Mouse (Mus musculus): ENCODE measurements at regions not wholly inside any gene's neighbourhood (a gene's known extent, or its start where the extent isn't known, plus 50 kb on each side); places are given as distances from the start of the nearest gene placed in this dataset.

DNA sequence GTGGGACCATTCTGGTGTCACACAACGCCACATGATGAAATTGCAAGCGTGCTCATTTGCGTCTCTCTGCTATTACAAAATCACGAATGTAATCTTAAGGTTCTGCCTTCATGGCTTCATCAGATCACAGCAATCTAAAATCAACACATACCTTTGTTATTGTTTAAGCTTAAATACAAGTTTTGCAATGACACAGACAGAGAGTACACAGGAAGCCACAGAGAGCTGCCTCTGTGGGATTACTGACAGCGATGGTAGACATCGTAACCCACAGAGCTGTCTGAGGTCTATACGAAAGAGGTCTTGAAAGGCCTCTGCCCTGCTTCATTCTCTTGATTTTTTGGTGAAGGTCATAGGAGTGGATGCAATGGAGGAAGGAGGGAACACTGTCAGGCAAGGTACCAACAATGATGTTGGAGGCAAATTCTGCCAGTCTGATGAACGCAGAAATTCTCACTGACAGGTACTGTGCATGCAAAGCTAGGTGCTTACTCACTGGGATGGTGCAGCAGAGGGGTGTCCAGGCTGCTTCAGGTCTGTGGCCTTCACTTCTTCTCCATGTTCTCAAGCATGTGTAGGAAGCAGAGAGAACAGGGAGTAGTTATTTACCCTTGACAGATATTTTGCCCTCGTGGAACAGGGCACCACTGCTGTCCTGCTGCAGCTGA lies 226.5 kb downstream of the Gm19410 start:
- DNase-seq: no peak

DNA sequence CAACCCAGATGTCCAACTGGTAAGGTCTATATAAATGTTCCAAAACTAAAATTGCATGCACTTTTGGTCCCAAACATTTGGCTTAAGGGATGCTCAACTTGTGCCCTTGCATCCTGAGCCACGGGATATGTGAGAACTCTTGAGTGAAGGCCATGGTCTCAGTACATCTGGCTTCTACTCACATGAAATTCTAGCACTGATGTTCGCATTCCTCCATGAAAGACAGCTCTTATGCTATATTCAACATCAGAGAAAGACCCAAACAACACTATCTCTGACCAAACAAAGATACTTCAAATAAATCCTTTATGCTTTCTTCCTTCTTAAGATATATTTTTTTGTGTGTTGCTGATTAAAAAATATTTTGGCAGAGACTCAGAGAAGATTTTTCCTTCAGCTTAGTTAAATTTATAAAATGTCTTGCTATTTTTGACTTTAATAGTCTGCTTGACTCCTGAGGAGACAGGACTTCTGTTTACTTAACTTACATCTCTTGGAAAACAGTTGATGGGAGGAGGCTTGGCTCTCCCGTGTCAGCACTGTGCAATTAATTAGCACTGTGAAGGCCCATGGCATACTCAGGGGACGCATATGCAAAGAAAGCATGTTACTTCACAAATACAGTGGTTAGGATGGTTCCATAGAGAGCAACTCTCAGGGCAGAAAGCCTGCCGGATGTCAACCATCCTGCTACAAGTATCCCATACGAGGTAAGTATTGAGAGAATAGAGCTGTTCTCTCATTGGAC lies 230.9 kb downstream of the Gm19410 start:
- no peak for DNase-seq

DNA sequence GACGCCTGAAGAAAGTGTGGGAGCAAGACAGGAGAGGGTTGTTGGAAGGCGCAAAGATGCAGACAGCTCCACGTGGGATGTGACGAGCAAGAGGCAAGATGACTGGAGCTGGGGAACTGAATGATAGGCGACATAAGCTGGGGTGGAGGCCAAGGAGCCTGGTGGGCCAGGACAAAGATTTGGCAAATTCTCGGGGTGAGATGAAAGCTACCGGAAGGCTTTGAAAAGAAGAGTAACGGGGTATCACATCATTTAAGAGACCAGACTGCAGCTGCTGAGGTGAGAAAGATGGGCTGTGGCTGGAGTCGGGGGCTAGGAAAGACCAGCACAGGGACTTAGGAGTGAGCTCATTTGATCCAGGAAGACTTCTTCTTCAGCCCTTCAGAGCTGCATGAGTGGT lies 234.0 kb downstream of the Gm19410 start:
- DNase-seq: no peak

DNA sequence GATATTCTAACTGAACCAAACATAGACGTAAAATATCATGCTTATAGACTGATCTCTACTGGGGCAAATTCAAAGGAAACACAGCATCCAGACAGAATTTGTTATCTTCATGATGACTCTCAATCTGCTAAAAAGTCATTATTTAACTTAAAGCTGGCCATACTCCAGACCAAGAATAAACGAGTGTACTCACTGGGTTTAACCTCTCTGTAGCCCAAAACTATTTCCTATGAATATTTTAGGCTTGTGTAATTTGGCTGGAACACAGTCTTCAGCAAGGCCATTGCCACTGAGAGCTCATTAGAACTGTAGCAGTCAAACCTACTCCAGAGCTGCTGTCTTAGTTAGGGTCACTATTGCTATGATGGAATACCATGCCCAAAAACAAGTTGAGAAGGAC lies 238.8 kb downstream of the Gm19410 start:
- no peak for DNase-seq

DNA sequence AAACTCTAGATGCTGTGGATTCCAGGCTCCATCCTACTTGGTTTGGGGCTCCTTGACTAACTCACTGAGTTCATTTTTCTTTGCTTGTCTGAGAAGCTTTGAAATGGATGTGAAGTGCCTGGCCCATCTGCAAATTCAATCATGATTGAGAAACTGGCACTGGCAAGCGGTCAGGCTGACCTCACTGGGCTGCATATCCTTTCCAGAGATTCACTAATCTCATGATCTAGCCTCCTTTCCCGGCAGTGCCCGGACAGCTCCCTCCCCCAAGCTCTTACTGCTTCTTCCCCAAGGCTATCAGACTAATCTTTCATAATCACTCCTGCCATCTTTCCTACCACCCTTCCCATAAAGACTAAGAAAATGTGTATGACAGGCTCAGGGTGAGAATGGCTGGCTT lies 239.9 kb downstream of the Gm19410 start:
- DNase-seq: peak; percentile 21 to 57

DNA sequence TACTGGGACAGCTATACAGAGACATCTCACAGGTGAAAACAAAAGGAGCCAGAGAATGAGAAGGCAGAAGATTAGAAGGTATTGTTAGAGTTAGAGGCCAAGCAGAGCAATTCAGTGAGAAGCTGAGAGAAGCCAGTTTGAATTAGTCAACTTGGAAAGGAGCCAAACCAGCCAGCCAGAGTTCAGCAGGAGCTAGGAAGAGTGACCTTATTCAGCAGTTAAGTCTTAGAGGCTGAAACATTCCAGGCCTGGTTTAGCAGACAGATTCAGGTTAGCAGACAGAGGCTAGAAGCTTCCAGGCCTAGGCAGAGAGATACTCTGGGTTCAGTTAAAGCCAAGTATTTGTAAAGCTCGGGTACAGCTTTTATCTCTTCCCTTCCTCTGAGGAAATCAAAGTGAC lies 242.1 kb downstream of the Gm19410 start:
- no peak for DNase-seq

DNA sequence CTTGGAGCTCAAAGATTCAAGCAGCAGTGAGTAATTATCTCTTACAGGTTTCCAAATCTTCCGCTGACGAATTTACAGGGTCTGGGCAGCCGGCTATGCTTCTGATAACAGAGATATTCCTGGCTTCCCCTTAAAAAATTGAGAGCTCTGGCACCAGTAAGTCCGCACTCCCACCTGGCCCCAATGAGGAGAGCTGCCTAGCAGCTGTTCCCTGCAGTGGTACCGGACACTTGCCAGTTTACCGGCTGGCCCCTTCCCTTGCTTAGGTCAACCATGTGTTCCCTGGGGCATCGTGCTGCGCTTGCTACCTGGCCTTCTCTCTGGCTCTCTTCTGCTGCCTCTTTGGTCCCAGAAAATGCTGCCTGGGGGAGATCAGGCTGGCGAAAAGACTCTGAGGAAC lies 244.0 kb downstream of the Gm19410 start:
- no peak for DNase-seq

DNA sequence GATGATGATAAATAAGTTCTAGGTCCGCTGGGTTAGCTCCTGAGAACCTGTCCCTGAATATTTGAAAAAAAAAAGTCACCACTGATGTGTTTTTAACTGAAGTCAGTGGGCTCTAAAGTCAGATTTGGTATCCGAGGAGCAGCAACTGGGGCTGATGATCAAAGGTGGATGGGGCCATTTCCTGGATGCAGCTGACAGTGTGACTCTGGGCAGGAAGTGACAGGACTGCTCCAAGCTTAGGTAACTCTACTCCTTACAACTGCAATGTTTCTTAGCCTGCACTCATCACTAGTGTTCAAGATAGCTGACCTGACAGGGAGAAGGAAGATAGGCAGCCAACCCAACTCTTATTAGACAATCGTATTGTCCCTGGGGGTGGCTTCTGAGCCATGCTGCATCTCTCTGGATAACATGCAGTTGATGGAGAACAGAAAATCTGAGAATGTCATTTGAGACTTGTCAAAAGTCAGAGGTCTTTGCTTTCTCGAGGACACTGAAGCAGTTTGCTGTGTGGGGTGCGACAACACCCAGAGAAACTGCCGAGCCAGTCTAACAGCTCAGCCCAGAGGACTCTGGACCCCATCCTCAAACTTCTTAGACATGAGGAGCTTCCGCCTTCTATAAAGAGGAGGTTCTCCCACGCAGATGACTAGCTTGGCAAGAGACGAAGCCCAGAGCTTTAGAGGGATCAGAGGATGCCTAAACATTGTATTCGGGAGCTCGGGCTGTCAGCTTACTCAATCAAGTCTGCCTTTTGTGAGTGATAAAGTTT lies 245.0 kb downstream of the Gm19410 start:
- DNase-seq: no peak

DNA sequence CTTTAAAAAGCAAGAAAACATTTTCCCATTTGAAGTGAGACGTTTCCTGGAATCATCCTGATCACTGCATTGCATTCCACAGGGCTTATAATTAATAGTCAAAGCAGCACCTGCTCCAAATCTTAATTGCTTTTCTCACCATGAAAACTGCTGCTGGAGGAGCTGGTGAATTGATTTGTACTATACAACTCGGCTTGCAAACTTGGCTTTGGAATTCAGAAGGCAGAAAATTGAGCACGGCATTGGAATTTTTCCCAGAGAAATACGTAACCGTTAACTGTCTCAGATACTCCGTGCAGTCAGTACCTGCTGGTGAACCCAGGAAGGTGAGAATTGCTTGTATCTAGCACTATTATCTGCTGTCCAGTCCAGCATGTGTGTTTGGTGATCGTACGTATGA lies 249.3 kb downstream of the Gm19410 start:
- DNase-seq: no peak

DNA sequence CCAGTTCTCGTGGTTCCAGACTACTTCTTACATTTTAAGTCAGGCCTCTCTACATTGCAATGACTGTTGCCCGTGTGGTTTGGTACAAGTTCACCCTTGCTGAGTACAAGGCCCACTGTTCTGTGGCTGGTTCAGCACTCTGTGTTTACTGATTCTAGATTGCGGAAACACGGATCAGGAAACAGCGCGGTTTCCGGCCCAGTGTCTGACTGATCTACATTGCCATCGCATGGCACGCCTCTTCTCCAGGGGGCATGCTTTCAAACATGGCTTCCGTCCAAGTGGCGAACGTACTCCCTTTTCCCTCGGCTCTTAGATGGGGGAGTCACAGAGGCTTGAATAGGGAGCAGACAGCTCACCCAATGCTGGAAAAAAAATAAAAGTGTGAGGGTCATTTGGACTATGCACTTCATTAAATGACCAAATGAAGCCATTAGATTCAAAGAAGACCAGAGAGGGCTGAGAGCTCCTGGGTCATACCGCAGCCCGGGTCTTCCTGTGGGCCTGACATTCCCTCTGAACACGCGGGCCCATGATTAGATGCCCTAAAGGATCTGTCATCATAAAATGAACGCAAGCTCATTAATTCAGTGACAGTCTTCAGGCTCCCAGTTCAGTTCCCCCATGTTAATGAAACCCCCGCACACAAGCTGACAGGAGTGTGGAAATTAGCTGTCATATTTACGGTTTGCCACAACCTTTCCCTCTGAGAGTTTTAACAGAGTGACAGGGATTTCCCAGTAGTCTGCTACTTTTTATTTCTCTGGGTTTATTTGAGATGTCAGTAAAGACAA lies 250.9 kb downstream of the Gm19410 start:
- no peak for DNase-seq

DNA sequence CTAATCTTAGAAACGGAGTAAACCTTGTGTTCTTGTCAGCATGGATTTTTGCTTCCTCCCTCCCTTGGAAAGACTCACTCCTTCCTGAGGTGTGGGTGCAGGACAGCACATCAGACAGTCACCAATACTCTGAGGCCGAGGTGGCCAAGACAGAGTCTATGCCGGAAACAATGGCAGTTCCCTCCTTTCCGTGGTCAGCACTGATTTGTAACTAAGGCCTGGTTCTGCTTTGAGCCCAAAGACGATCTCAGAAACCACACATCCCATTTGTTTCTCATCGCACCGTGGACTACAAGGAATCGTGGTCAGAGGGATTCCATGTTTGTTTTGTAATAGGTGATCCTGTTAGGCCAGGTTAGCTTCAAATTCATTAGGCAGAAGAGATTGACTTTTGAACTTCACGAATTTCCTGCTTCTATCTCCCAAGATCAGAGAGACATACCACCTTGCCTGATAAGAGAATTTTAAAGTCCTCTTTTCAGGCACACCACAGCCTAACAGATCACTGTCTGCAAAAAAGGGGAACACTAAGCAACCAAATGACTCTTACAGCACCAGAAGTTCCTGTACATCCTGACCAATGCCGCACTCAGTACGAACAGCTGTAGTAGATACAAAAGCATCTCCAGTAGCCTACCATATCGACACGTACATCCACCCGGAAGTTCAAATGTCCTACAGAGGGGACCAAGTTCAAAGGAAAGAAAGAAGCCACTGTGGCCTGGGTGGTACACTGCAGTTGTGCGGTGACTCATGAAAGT lies 253.6 kb downstream of the Gm19410 start:
- DNase-seq: no peak

DNA sequence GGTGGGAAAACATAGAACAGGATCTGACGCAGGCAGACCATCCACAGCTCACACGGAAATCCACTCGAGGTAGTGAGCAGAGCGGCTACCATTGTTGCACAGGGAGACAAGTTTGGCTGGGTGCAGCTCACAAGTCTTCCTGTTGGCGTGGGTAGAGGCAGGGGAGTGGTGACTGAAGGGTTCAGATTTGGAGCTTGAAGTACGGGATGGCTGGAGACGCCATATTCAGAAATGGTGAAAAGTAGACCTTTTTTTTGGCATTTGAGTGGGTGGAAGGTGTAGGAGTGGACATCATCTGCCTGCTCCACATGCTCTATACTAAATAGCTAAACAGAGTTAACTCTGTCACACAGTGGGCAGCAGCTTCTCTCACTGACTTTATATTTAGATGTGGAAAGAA lies 254.3 kb downstream of the Gm19410 start:
- DNase-seq: no peak

DNA sequence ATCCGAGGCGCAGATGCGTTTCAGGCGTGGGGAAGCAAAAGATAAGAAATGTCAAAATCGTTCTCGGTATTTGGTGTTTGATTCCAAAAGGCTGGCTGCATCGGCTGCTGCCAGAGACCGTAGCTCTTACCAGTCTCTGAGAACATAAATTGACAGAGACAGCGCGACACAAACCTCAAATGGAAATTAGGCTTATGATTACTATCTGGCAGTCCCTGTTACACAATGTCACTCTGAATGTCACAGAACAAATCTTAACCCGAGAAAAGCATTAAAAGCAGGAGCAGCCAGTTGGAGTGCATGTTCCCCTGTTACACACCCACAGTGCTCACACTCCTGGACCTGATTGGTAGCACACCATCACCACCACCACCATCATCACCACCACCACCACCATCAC lies 262.0 kb downstream of the Gm19410 start:
- no peak for DNase-seq

DNA sequence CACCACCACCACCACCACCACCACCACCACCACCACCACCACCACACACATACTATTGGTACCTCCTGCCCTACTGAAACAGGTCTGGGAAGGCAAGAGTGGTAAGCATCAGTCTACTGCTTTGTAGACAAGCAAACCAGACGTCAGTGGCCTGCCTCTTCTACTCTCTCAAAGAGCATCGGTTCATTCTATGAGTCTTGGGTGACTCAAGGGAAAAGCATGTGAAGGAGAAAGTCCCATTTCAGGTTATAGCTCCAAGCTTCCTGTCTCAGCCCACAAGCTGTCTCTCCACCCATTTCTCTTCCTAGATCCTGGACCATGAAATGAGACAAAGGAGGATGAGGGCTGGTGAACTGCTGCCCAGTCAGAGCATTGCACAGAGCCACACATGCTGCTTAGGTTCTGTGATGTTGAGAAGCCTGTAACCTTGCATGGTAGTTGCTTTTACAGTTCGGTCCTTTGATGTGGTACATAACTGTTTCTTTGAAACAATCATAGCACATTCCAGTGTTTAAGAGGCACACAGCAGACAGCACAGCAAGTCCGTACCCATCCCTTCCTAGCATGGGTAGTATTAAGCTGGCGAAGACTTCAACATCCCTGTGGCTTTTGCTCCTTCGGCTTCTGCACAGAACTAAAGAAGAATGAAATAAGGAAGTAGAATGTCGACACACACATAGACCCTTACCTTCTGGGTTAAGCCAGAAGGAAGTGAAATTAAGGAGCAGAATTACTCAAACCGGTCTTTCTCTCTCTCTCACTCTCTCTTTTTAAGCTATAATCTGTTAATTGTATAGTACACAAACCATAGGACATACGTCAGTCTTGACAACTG lies 262.7 kb downstream of the Gm19410 start:
- no peak for DNase-seq

DNA sequence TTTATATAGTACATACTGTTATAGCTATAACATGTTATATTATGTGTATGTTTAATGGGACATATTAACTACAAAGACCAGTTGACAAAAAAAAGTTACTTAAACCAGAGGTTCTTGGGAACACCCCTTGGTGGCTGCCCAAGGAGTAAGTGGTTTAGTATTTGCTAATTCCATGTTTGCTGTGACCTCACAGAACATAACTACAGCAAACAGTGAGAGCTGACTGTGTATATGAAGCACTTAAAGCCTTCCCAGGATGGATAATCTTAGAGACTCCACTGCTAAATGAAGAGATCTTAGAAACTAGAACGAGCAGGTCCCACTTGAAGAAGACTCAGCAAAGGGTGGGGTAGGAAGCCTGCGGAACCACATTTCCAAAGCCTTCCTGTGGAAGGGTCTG lies 263.9 kb downstream of the Gm19410 start:
- no peak for DNase-seq

DNA sequence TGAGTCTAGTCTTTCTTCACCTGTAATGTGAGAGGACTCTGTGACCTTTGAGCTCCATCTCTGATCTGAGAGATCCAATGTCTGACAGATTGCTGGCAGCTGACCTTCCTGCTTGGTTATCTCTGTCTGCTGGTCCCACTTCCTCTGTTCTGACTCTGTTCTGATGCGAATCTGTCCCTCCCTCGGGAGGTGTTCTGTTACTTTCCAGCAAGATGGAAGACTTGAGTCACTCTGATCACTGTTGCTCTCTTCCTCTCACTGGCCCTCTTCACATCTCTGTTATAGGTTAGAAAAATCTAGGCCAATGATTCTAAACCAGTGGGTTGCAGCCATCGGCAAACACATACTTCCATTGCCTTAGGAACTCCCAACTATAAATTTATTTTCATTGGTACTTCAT lies 264.6 kb downstream of the Gm19410 start:
- no peak for DNase-seq

DNA sequence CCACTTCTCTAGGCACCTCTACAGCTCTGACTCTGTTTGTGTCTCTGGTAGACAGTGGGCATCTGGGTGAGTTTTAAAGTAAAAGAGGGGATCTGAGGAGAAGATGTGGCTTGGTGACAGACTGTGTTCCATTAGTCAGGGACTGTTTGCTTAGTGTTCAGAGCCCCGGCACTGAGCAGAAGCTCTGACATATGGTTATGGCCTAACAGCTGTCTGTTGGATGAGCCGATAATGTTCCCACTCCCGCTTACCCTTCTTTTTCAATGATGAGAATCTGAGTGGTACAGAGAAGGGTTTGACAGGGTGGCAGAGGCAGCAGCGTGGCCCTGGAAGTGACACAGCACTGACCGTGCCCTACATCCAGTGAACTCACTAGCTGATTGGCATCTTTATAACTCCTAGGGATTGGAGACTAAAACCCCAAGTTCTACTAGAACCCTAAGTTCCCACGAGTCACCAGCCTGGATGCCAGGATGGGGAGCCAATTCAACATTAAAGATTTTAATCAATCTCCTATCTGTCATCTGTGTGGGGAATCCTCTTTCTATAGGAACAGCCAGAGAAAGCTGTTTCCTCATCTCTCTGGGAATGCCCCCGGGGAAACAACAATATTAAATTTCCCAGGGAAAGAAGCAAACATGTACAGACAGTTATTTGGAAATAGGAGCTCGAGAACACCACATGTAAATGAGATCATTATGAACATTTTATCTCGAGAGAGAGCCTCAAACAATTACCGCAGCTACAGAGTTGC lies 266.6 kb downstream of the Gm19410 start:
- DNase-seq: no peak

DNA sequence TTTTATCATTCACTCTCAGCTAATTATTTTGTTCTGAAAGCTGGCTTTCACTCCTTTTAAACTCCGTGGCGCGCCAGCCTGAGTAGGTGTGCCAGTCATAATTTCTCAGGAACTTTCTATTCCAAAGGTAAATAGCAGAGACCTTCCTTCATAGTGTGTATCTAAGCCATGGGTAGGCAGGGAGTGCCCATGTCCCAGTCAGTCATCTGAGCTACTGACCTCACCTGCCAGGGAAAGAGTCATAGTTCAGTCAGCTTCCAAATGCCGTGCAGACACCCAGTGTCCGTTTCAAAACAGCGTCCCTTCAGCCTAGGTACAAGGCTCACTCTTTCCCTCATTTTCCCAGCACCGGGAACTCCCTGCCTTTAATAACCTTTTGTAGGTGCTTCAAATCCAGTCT lies 269.7 kb downstream of the Gm19410 start:
- DNase-seq: no peak

DNA sequence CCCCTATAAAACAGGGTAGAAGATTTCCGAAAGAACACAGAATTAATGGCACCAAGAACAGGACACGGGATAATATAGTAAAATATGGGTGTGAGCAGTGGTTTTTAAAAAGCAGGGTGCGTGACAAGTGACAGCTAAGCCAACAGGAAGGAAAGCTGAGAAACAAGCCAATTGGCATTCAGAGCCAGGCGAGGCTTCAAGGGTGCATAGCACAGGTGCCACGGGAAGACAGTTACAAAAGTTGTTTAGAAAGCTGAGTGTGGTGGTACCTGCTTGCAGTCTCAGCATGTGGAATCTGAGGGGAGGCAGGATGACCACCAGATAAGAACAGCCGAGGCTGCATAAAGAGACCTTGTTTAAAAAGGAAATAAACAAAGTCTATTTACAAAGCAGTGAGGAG lies 270.7 kb downstream of the Gm19410 start:
- no peak for DNase-seq

DNA sequence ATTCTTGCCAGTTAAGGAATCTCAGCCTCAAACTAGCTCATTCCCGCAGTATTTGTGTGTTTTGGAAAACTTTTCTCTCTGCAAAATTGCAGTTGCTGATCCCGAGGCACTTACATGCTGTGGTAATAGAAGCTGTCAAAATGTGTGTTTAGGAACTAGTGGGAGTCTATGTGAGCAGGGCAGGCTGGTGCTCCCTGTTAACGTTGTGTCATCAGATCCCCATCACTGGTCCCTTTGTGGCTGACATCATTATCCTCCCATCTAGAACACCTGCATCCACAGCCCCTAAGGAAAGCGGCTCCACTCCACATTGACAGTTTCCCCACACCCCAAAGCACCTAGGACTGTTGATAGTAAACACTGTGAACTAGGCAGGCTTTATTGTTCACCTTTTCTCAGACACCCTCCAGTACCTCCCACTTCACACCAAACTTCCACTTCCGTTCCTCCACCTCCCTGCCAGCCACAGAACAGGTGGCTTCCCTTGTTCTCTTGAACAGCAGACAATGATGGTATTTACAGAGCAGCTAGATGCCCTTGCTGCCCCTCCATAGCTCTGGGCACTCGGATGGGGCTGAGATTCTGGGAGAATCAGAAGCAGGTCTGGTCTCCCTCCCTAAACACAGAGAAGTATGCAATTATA lies 275.8 kb downstream of the Gm19410 start:
- DNase-seq: no peak

All from adrenal gland, postnatal 36 days (tissue).